Mouse (Mus musculus) MEL (cell line): ENCODE results near the gene Iqgap3. TPM values are rescaled to one million over a fixed set of nuclear protein-coding genes. Genes with fewer than 3 reads are reported as not detected.

Source experiments
- DNase-seq: peaks from one replicate; pipeline ENCODE4 v3.0.0; 2011; ENCODE audit warnings: low read depth, low spot score
- H3K27ac ChIP-seq: 2 replicates; pipeline ENCODE4 v1.5.1; 2012; ENCODE audit warnings: low read depth, mild to moderate bottlenecking, control low read depth, low read length, moderate library complexity; ENCODE audit not compliant: control insufficient read depth
- H3K27me3 ChIP-seq, 2 experiments: fragments of 150-350 bp in 1 of 2; sonication (generic) in 1 of 2; 2 replicates each; pipeline ENCODE4 v1.6.1; 2012; ENCODE audit warnings: low read length in 2 of 2, mild to moderate bottlenecking in 2 of 2, improper control_type of control experiment in 1 of 2, moderate library complexity in 1 of 2; ENCODE audit not compliant: insufficient read depth in 2 of 2, control insufficient read depth in 1 of 2
- H3K36me3 ChIP-seq, 2 experiments: 2 replicates each; pipeline ENCODE4 v1.6.1; 2012 to 2014; ENCODE audit warnings: low read length in 2 of 2, improper control_type of control experiment in 1 of 2, inconsistent platforms in 1 of 2, mild to moderate bottlenecking in 1 of 2; ENCODE audit not compliant: insufficient read depth in 2 of 2, control insufficient read depth in 1 of 2
- H3K4me1 ChIP-seq, 2 experiments: fragments of 150-350 bp in 1 of 2; sonication (generic) in 1 of 2; 2 replicates each; pipeline ENCODE4 v1.6.1; 2012; ENCODE audit warnings: low read length in 2 of 2, improper control_type of control experiment in 1 of 2, mild to moderate bottlenecking in 1 of 2; ENCODE audit not compliant: insufficient read depth in 2 of 2, control insufficient read depth in 1 of 2
- H3K4me3 ChIP-seq, 2 experiments: fragments of 150-350 bp in 1 of 2; sonication (generic) in 1 of 2; 2 replicates each; pipeline ENCODE4 v1.5.1; 2012; ENCODE audit warnings: low read depth in 2 of 2, low read length in 2 of 2, mild to moderate bottlenecking in 2 of 2, moderate library complexity in 2 of 2, control low read depth in 1 of 2, improper control_type of control experiment in 1 of 2; ENCODE audit not compliant: control insufficient read depth in 1 of 2, insufficient read depth in 1 of 2
- H3K79me2 ChIP-seq: 2 replicates; pipeline ENCODE4 v1.6.1; 2012; ENCODE audit warnings: mild to moderate bottlenecking, low read length, moderate library complexity; ENCODE audit not compliant: control insufficient read depth, poor library complexity, insufficient read depth
- H3K9ac ChIP-seq: 2 replicates; pipeline ENCODE4 v1.6.1; 2012; ENCODE audit warnings: low read depth, mild to moderate bottlenecking, control low read depth, low read length, moderate library complexity; ENCODE audit not compliant: control insufficient read depth, poor library complexity, severe bottlenecking
- H3K9me3 ChIP-seq: fragments of 150-350 bp; sonication (generic); replicated peaks from 2 replicates; pipeline ENCODE4 v1.6.1; 2012; ENCODE audit warnings: mild to moderate bottlenecking, low read length, improper control_type of control experiment, moderate library complexity; ENCODE audit not compliant: insufficient read depth
- CHD1 ChIP-seq: IDR thresholded peaks from 2 replicates; pipeline ENCODE4 v1.6.1; 2012; ENCODE audit warnings: low read depth, mild to moderate bottlenecking, inconsistent platforms, low read length, improper control_type of control experiment
- E2F4 ChIP-seq: IDR thresholded peaks from 2 replicates; pipeline ENCODE4 v1.6.1; 2011; ENCODE audit warnings: low read depth, low read length, improper control_type of control experiment, borderline replicate concordance
- EP300 ChIP-seq, 2 experiments: IDR thresholded peaks; 2 replicates each; pipeline ENCODE4 v1.6.1; 2011; ENCODE audit warnings: improper control_type of control experiment in 2 of 2, low read length in 2 of 2, low read depth in 1 of 2, mild to moderate bottlenecking in 1 of 2
- ETS1 ChIP-seq: IDR thresholded peaks from 2 replicates; pipeline ENCODE4 v1.6.1; 2012; ENCODE audit warnings: low read depth, mild to moderate bottlenecking, inconsistent platforms, low read length, improper control_type of control experiment, moderate library complexity
- MAX ChIP-seq: IDR thresholded peaks from 2 replicates; pipeline ENCODE4 v1.6.1; 2011; ENCODE audit warnings: low read length, improper control_type of control experiment
- MEF2A ChIP-seq: IDR thresholded peaks from 2 replicates; pipeline ENCODE4 v1.6.1; 2014; ENCODE audit warnings: low read depth, mild to moderate bottlenecking, inconsistent platforms, low read length, improper control_type of control experiment; ENCODE audit not compliant: poor library complexity, insufficient replicate concordance, severe bottlenecking; ENCODE audit errors: extremely low read depth
- MXI1 ChIP-seq: IDR thresholded peaks from 2 replicates; pipeline ENCODE4 v1.6.1; 2011; ENCODE audit warnings: mild to moderate bottlenecking, low read depth, low read length, improper control_type of control experiment
- MYC ChIP-seq: IDR thresholded peaks from 2 replicates; pipeline ENCODE4 v1.6.1; 2011; ENCODE audit warnings: low read depth, mild to moderate bottlenecking, low read length, improper control_type of control experiment, moderate library complexity
- POLR2A ChIP-seq, 2 experiments: IDR thresholded peaks; 2 replicates each; pipeline ENCODE4 v1.6.1; 2011 to 2012; ENCODE audit warnings: low read length in 2 of 2, mild to moderate bottlenecking in 2 of 2, control low read depth in 1 of 2, improper control_type of control experiment in 1 of 2, low read depth in 1 of 2, moderate library complexity in 1 of 2; ENCODE audit not compliant: control insufficient read depth in 1 of 2, insufficient read depth in 1 of 2, poor library complexity in 1 of 2
- POLR2AphosphoS2 ChIP-seq: IDR thresholded peaks from 2 replicates; pipeline ENCODE4 v1.6.1; 2011; ENCODE audit warnings: low read length, improper control_type of control experiment
- SMC3 ChIP-seq: IDR thresholded peaks from 2 replicates; pipeline ENCODE4 v1.6.1; 2011; ENCODE audit warnings: low read depth, low read length, improper control_type of control experiment
- TAL1 ChIP-seq: IDR thresholded peaks from 2 replicates; pipeline ENCODE4 v1.6.1; 2012; ENCODE audit warnings: mild to moderate bottlenecking, inconsistent platforms, low read length, moderate library complexity, mixed read lengths
- USF2 ChIP-seq, 2 experiments: IDR thresholded peaks; 2 replicates each; pipeline ENCODE4 v1.6.1; 2011 to 2012; ENCODE audit warnings: improper control_type of control experiment in 2 of 2, low read length in 2 of 2, borderline replicate concordance in 1 of 2, inconsistent platforms in 1 of 2, low read depth in 1 of 2, mild to moderate bottlenecking in 1 of 2; ENCODE audit not compliant: insufficient read depth in 1 of 2
- ZMIZ1 ChIP-seq: IDR thresholded peaks from 2 replicates; pipeline ENCODE4 v1.6.1; 2012; ENCODE audit warnings: low read depth, mild to moderate bottlenecking, inconsistent platforms, low read length, improper control_type of control experiment, moderate library complexity
- polyA plus RNA-seq, 2 experiments: library from polyadenylated mRNA; stranded (reverse) in 1 of 2; unstranded in 1 of 2; fragments of >175 nt in 1 of 2; fragments of >200 nt in 1 of 2; gene quantifications; 2 replicates each; pipeline versions ENCODE4 v1.2.1 to v1.2.4; 2012; ENCODE audit warnings: low replicate concordance in 2 of 2, low read depth in 1 of 2; ENCODE audit not compliant: insufficient read length in 2 of 2, insufficient read depth in 1 of 2, missing spikeins in 1 of 2
- total RNA-seq: library from RNA; depleted of rRNA; stranded (reverse); fragments of 300-350 nt; gene quantifications from 2 replicates; pipeline ENCODE4 v1.2.3, GENCODE M21; 2012

Gene Iqgap3
- total and polyA plus RNA-seq, 3 experiments, result 21.1 to 42.5 TPM; not detected in 1

DNA sequence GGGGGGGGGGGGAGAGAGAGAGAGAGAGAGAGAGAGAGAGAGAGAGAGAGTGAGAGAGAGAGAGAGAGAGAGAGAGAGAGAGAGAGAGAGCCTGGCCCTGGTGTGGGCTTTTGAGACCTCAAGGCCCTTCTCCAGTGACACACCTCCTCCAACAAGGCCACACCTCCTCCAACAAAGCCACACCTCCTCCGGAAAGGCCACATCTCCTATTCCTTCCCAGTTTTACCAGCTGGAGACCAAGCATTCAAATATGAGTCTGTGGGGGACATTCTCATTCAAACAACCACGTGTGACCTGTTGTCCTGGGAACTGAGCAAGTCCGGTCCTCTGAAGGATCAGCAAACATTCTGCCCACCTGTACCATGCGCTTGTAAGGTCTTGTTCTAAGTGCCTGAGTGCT, 47.2 kb downstream of the Iqgap3 start:
- no peak for DNase-seq
- H3K79me2 ChIP-seq, result no peaks in the 10 kb centered on the region

DNA sequence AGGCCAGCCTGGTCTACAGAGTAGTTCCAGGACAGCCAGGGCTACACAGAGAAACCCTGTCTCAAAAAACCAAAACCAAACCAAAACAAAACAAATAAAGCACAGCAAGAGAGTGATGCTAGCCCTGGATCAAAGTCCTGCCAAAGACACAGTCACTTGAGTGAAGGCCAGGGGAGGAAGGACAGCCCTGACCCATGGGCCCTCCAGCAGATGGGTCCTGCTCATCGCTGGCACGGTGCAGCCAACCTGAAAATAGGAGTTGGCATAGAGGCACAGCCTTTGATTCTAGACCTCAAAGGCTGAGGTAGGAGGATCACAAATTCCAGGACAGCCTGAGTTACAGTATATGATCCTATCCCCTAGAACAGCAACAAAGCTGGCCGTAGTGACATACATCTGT, 49.3 kb downstream of the Iqgap3 start:
- no peaks in the 10 kb centered on the region for H3K79me2 ChIP-seq
- H3K9me3 ChIP-seq, result no peaks in the 10 kb centered on the region
- no peak overlapping the region for H3K4me3 ChIP-seq
- no peaks in the 10 kb centered on the region for H3K27me3 ChIP-seq
- no peak for DNase-seq
- H3K27ac ChIP-seq, result no peak overlapping the region
- peaks cover 3 to 12% of the 10 kb centered on the region in 2 experiments for H3K4me1 ChIP-seq
- no peak overlapping the region for H3K9ac ChIP-seq
- H3K36me3 ChIP-seq, result peaks cover 0 to 11% of the 10 kb centered on the region in 2 experiments; a peak in 2 of 4 replicates
- TF ChIP-seq MYC (no peak), TAL1 (no peak), MXI1 (no peak), E2F4 (no peak), MAX (no peak), MEF2A (no peak), ETS1 (no peak), POLR2AphosphoS2 (no peak), SMC3 (no peak)
- TF ChIP-seq, all 39 proteins: peak for 0

More for the DNA sequence above, 47.2 kb downstream of the Iqgap3 start:
- Histone ChIP-seq H3K36me3 (peaks cover 0 to 11% of the 10 kb centered on the region in 2 experiments; a peak in 2 of 4 replicates), H3K27ac (no peak overlapping the region), H3K4me3 (no peak overlapping the region), H3K9me3 (no peaks in the 10 kb centered on the region), H3K4me1 (peaks cover 3 to 12% of the 10 kb centered on the region in 2 experiments), H3K27me3 (no peaks in the 10 kb centered on the region; a peak in 1 of 4 replicates), H3K9ac (no peak overlapping the region)
- TF ChIP-seq CHD1, result no peak
- no peak for TF ChIP-seq ZMIZ1
- TF ChIP-seq MAX, result no peak
- TF ChIP-seq MXI1, result no peak
- TF ChIP-seq POLR2A (IDR thresholded peaks at IDR 0.05; ENCODE audit: control insufficient read depth in 1 of 2, insufficient read depth in 1 of 2, low read depth in 1 of 2, low read length in 2 of 2, poor library complexity in 1 of 2), result no peak

DNA sequence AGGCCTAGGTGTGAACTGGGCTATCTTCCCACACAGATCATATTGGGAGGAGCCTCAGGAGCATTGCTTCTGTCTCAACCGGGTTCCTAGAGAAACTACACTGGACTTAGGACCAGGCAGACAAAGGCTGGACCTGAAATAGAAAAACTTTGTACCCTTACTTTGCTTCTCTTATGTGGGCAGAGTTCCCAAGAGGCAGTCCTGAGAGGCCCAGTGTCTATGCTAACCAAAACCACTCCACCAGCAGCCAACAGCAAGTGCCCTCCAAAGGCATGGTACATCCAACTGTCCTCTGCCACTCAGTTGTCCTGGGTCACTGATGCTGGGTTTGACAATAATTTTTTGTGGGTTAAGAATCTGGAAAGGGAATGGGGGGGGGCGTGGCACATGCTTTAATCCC, 50.7 kb downstream of the Iqgap3 start:
- TF ChIP-seq EP300 (IDR thresholded peaks at IDR 0.05; ENCODE audit: low read depth in 1 of 2, low read length in 2 of 2) (no peak), POLR2AphosphoS2 (no peak), USF2 (IDR thresholded peaks at IDR 0.05; ENCODE audit: borderline replicate concordance in 1 of 2, insufficient read depth in 1 of 2, low read depth in 1 of 2, low read length in 2 of 2) (no peak)
- no peaks in the 10 kb centered on the region; the same call in 1 of the 2 replicates for H3K79me2 ChIP-seq
- H3K9me3 ChIP-seq, result no peaks in the 10 kb centered on the region
- H3K4me1 ChIP-seq, result peaks cover under 1 to 14% of the 10 kb centered on the region in 2 experiments; a peak in 3 of 4 replicates
- peaks cover 0 to 10% of the 10 kb centered on the region in 2 experiments; a peak in 2 of 4 replicates for H3K36me3 ChIP-seq
- H3K27me3 ChIP-seq, result no peaks in the 10 kb centered on the region
- no peak overlapping the region for H3K27ac ChIP-seq
- DNase-seq, result no peak
- no peak overlapping the region for H3K4me3 ChIP-seq
- no peak overlapping the region for H3K9ac ChIP-seq
